Mouse (Mus musculus): ENCODE measurements around the gene Rnf32.

Rnf32 gene

GRCm38 (mm10) chr5:29195570-29196263, at the start of gene Rnf32:
Gene Rnf32 (plus strand): TSS chr5:29195992.
- peak; percentile 6 for DNase-seq (ENCODE audit: extremely low read depth, insufficient read length, low spot score)

GRCm38 (mm10) chr5:29150146-29150545, 45.6 kb upstream of the Rnf32 start:
- DNase-seq (ENCODE audit: extremely low read depth, insufficient read length, low spot score): no peak

GRCm38 (mm10) chr5:29159849-29160248, 35.9 kb upstream of the Rnf32 start:
- DNase-seq (ENCODE audit: extremely low read depth, insufficient read length, low spot score): no peak

GRCm38 (mm10) chr5:29166947-29167346, 28.8 kb upstream of the Rnf32 start:
- DNase-seq (ENCODE audit: extremely low read depth, insufficient read length, low spot score): no peak

- no peak for DNase-seq (ENCODE audit: extremely low read depth, insufficient read length, low spot score)
Observed at GRCm38 (mm10) chr5:29170193-29170592, 25.6 kb upstream of the Rnf32 start.

- DNase-seq (ENCODE audit: extremely low read depth, insufficient read length, low spot score): no peak
Observed at GRCm38 (mm10) chr5:29171165-29171564, 24.6 kb upstream of the Rnf32 start.

GRCm38 (mm10) chr5:29186798-29187197, 9.0 kb upstream of the Rnf32 start:
- no peak for DNase-seq (ENCODE audit: extremely low read depth, insufficient read length, low spot score)

GRCm38 (mm10) chr5:29195231-29195569, 592 bp upstream of the Rnf32 start:
- no peak for DNase-seq (ENCODE audit: extremely low read depth, insufficient read length, low spot score)

GRCm38 (mm10) chr5:29196264-29196658, 469 bp downstream of the Rnf32 start:
- DNase-seq (ENCODE audit: extremely low read depth, insufficient read length, low spot score): no peak

- DNase-seq (ENCODE audit: extremely low read depth, insufficient read length, low spot score): no peak
Observed at GRCm38 (mm10) chr5:29197187-29197586, 1.4 kb downstream of the Rnf32 start.

- DNase-seq (ENCODE audit: extremely low read depth, insufficient read length, low spot score): no peak
Observed at GRCm38 (mm10) chr5:29198960-29199488, 3.2 kb downstream of the Rnf32 start.

GRCm38 (mm10) chr5:29199868-29200267, 4.1 kb downstream of the Rnf32 start:
- DNase-seq (ENCODE audit: extremely low read depth, insufficient read length, low spot score): no peak

- DNase-seq (ENCODE audit: extremely low read depth, insufficient read length, low spot score): no peak
Observed at GRCm38 (mm10) chr5:29205690-29206089, 9.9 kb downstream of the Rnf32 start.

- no peak for DNase-seq (ENCODE audit: extremely low read depth, insufficient read length, low spot score)
Observed at GRCm38 (mm10) chr5:29211980-29212555, 16.3 kb downstream of the Rnf32 start.

GRCm38 (mm10) chr5:29217997-29218396, 22.2 kb downstream of the Rnf32 start:
- no peak for DNase-seq (ENCODE audit: extremely low read depth, insufficient read length, low spot score)

- DNase-seq (ENCODE audit: extremely low read depth, insufficient read length, low spot score): no peak
Observed at GRCm38 (mm10) chr5:29224089-29224488, 28.3 kb downstream of the Rnf32 start.

- no peak for DNase-seq (ENCODE audit: extremely low read depth, insufficient read length, low spot score)
Observed at GRCm38 (mm10) chr5:29230481-29230880, 34.7 kb downstream of the Rnf32 start.

- no peak for DNase-seq (ENCODE audit: extremely low read depth, insufficient read length, low spot score)
Observed at GRCm38 (mm10) chr5:29238379-29238778, 42.6 kb downstream of the Rnf32 start.

GRCm38 (mm10) chr5:29244769-29245168, 49.0 kb downstream of the Rnf32 start:
- no peak for DNase-seq (ENCODE audit: extremely low read depth, insufficient read length, low spot score)

- no peak for DNase-seq (ENCODE audit: extremely low read depth, insufficient read length, low spot score)
Observed at GRCm38 (mm10) chr5:29250795-29251495, 55.2 kb downstream of the Rnf32 start.

GRCm38 (mm10) chr5:29251496-29251873, 55.7 kb downstream of the Rnf32 start:
- DNase-seq (ENCODE audit: extremely low read depth, insufficient read length, low spot score): no peak

- DNase-seq (ENCODE audit: extremely low read depth, insufficient read length, low spot score): no peak
Observed at GRCm38 (mm10) chr5:29253876-29254275, 58.1 kb downstream of the Rnf32 start.

Data from 3134 (cell line).